Mouse (Mus musculus) embryonic facial prominence, embryonic 15.5 days (tissue): ENCODE results near the gene Heatr6. TPM values are rescaled to one million over a fixed set of nuclear protein-coding genes. Genes with fewer than 3 reads are reported as not detected.

ENCODE experiments used
- ATAC-seq: fragments of 200-750 bp; cut with Nextera tagmentation; 2 replicates; pipeline ENCODE4 v1.8.0; 2017; ENCODE audit warnings: low read depth, moderate TSS enrichment; ENCODE audit not compliant: insufficient number of reproducible peaks, low FRiP score, low TSS enrichment
- H3K27ac ChIP-seq: fragments of 300-500 bp; sonication (generic); replicated peaks from 2 replicates; pipeline ENCODE4 v1.5.1; 2015; ENCODE audit warnings: mild to moderate bottlenecking, inconsistent platforms
- H3K27me3 ChIP-seq: fragments of 300-500 bp; sonication (generic); 2 replicates; pipeline ENCODE4 v1.6.1; 2015; ENCODE audit warnings: inconsistent platforms
- H3K36me3 ChIP-seq: fragments of 300-500 bp; sonication (generic); 2 replicates; pipeline ENCODE4 v1.6.1; 2015; ENCODE audit warnings: mild to moderate bottlenecking, inconsistent platforms
- H3K4me1 ChIP-seq: fragments of 300-500 bp; sonication (generic); 2 replicates; pipeline ENCODE4 v1.6.1; 2015; ENCODE audit warnings: inconsistent platforms
- H3K4me2 ChIP-seq: fragments of 300-500 bp; sonication (generic); replicated peaks from 2 replicates; pipeline ENCODE4 v1.6.1; 2015; ENCODE audit warnings: mild to moderate bottlenecking, inconsistent platforms
- H3K4me3 ChIP-seq: fragments of 300-500 bp; sonication (generic); replicated peaks from 2 replicates; pipeline ENCODE4 v1.5.1; 2015; ENCODE audit warnings: mild to moderate bottlenecking, inconsistent platforms
- H3K9ac ChIP-seq: fragments of 300-500 bp; sonication (generic); 2 replicates; pipeline ENCODE4 v1.6.1; 2015; ENCODE audit warnings: inconsistent platforms
- H3K9me3 ChIP-seq: fragments of 300-500 bp; sonication (generic); replicated peaks from 2 replicates; pipeline ENCODE4 v1.6.1; 2016; ENCODE audit warnings: inconsistent platforms
- WGBS: fragments of 180-500 bp; shearing (Covaris S2); methylation state at CpG from one replicate; pipeline ENCODE4 v1.1.7; 2015; 5-methylcytosine and 5-hydroxymethylcytosine counted together
- polyA plus RNA-seq: library from polyadenylated mRNA; unstranded; fragments of >200 nt; fragmentation: Nextera tagmentation; extraction: Ambion mirVana; gene quantifications from 2 replicates; pipeline ENCODE4 v1.2.1, GENCODE M21; 2015

Heatr6 gene
- polyA plus RNA-seq, 1 experiment from 2014 or later: 27.3 TPM

DNA sequence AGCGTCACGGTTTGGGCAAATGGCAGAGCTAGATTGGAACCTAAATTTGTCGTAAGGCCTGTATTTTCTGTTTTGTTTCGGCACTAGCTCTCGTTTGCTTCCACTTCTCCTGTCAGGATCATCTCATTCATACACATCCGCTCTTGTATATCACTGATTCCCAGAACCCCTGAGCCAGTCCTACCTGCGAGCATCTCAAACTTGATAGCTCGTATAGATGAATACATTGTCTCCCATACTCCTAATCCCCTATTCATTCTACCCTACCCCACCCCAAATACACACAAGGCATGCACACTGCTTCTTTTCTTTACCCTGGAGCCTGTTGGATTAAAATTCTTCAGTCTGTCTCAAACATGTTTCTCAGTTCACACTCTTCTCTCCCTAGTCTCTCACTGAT, 731 bp downstream of the Heatr6 start:
- Histone ChIP-seq H3K4me1 (peaks cover 8% of the 10 kb centered on the region), H3K4me2 (peak overlapping the region; percentile 58), H3K27ac (peak overlapping the region; percentile 85), H3K4me3 (peak overlapping the region; percentile 74), H3K9me3 (no peaks in the 10 kb centered on the region), H3K36me3 (peaks cover 31% of the 10 kb centered on the region), H3K9ac (peak overlapping the region; percentile 47), H3K27me3 (peaks cover 6% of the 10 kb centered on the region)
- no peak for ATAC-seq
- WGBS: 6% methylated on average over 8 of the region's 8 CpGs

DNA sequence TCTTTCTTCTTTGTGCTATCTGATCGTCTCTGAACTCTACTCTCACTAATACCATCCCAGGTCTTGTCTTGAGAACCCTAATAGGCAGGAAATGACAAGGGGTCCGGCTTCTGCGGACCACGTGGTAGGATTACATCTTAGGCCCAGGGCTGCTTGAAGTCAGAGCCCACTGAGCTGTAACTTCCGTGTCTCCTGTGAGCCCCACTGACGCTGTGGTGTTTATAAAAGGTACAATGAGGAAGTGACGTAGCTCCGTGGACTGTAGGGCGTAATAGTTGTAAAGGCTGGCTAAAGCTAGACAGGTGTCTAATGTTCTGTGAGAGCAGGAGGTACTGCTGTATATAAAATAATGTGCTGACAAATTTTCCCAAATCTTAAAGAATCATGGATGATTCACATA, 13.8 kb downstream of the Heatr6 start:
- no peaks in the 10 kb centered on the region for H3K4me1 ChIP-seq
- no peak overlapping the region for H3K9ac ChIP-seq
- no peaks in the 10 kb centered on the region for H3K9me3 ChIP-seq
- H3K4me3 ChIP-seq: no peak overlapping the region
- WGBS: 79% methylated on average over 9 of the region's 9 CpGs
- H3K27me3 ChIP-seq: no peaks in the 10 kb centered on the region
- no peak overlapping the region for H3K4me2 ChIP-seq
- no peak for ATAC-seq
- no peak overlapping the region for H3K27ac ChIP-seq
- peaks cover 94% of the 10 kb centered on the region for H3K36me3 ChIP-seq

DNA sequence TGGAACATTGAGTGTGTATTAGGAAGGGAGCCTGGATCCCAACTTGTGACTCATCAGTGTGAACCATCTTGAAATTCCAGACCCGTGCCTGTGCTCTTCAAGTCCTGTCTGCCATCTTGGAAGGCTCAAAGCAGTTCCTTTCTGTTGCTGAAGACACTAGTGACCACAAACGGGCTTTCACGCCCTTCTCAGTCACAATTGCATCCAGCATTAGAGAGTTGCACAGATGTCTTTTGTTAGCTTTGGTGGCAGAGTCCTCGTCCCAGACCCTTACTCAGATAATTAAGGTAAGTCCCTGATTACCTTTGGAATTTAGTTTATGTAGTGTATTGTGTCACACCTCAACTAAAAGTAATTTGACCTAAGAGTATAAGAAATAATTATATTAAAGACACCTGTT, 15.5 kb downstream of the Heatr6 start:
- Histone ChIP-seq H3K27me3 (no peaks in the 10 kb centered on the region), H3K36me3 (peaks cover 94% of the 10 kb centered on the region), H3K4me2 (no peak overlapping the region), H3K9me3 (no peaks in the 10 kb centered on the region), H3K4me1 (no peaks in the 10 kb centered on the region), H3K9ac (no peak overlapping the region), H3K4me3 (no peak overlapping the region), H3K27ac (no peak overlapping the region)
- 78% methylated on average over 4 of the region's 4 CpGs for WGBS
- ATAC-seq: no peak

DNA sequence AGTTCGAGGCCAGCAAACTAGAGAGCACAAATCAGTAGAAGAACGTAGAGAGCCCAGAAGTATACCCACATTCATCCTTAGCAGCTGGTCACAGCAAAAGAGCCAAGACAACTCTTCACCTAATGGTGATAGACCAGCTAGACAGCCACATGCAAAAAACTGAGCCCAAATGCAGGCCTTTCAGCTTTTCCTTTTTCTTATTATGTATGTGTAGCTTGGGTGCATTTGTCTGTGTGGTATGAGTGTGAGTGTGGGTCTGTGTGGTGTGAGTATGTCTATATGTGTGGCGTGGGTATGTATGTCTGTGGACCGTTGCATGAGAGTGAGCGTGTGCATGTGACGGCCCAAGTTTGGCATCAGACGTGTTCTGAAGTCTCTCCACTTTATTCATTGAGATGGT, 17.5 kb downstream of the Heatr6 start:
- H3K27ac ChIP-seq: no peak overlapping the region
- 89% methylated on average over 7 of the region's 7 CpGs for WGBS
- H3K9ac ChIP-seq: no peak overlapping the region
- no peaks in the 10 kb centered on the region for H3K9me3 ChIP-seq
- ATAC-seq: no peak
- H3K4me2 ChIP-seq: no peak overlapping the region
- H3K4me1 ChIP-seq: no peaks in the 10 kb centered on the region
- no peak overlapping the region for H3K4me3 ChIP-seq
- peaks cover 92% of the 10 kb centered on the region for H3K36me3 ChIP-seq
- no peaks in the 10 kb centered on the region for H3K27me3 ChIP-seq

DNA sequence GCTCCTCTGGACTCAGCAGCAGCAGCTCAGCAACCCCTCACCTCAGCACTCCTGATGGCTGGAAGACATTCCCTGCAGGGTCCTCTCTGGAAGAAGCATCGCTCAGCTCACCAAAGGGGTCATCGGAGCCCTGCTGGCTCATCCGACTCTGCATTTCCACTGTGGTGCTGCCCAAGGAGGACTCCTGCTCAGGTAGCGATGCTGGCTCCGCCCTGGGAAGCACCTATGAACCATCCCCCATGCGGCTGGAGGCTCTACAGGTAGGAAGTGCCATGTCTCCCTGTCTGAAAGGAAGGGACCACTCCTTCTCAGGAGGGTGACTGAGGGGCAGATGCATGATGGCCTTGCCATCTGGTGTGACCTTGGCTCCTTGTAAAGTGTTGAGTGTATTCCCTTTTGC, 18.8 kb downstream of the Heatr6 start:
- ATAC-seq: no peak
- WGBS: 95% methylated on average over 6 of the region's 6 CpGs

DNA sequence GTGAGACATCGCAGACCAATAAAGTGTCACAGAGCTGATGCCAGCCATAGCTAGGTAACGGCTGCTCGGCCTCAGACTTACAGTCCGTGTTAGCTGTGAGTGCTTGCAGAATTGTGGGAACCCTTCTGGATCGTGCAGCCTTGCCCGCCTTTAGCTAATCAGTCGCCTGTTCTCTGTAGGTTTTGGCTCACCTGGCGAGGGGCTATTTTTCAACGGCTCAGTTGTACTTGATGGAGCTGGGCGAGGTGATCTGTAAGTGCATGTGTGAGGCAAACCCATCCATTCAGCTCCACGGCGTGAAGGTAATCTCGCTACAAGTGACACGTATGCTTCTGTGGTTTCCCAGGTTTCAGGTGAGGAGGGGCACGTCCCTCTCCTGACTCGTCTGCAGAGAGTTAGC, 20.2 kb downstream of the Heatr6 start:
- Histone ChIP-seq H3K9me3 (no peaks in the 10 kb centered on the region), H3K4me1 (no peaks in the 10 kb centered on the region), H3K27me3 (no peaks in the 10 kb centered on the region), H3K9ac (no peak overlapping the region), H3K36me3 (peaks cover 88% of the 10 kb centered on the region), H3K4me3 (no peak overlapping the region), H3K27ac (no peak overlapping the region), H3K4me2 (no peak overlapping the region)
- ATAC-seq: no peak
- WGBS: 94% methylated on average over 16 of the region's 16 CpGs

More for the DNA sequence above, 18.8 kb downstream of the Heatr6 start:
- H3K36me3 ChIP-seq: peaks cover 92% of the 10 kb centered on the region
- no peaks in the 10 kb centered on the region for H3K9me3 ChIP-seq
- no peak overlapping the region for H3K9ac ChIP-seq
- no peak overlapping the region for H3K4me2 ChIP-seq
- H3K4me3 ChIP-seq: no peak overlapping the region
- no peak overlapping the region for H3K27ac ChIP-seq
- no peaks in the 10 kb centered on the region for H3K4me1 ChIP-seq
- H3K27me3 ChIP-seq: no peaks in the 10 kb centered on the region

DNA sequence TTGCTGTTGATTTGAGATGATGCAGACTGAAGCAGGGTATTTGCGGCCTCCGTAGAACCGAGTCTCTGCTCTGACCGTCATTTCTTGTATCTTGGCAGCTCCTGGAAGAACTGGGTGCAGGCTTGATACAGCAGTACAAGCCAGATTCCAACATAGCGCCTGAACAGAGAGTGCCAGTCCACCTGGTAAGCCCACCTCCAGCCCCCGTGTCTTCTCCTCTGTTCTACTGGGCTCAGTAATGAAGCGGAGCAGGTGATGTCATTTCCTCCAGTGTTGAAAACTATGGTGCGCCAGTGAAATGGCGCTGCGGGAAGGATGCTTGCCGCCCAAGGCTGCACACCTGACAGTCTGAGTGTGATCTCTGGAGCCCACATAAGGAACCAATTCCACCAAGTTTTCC, 20.8 kb downstream of the Heatr6 start:
- H3K4me1 ChIP-seq: no peaks in the 10 kb centered on the region
- WGBS: 96% methylated on average over 11 of the region's 11 CpGs

DNA sequence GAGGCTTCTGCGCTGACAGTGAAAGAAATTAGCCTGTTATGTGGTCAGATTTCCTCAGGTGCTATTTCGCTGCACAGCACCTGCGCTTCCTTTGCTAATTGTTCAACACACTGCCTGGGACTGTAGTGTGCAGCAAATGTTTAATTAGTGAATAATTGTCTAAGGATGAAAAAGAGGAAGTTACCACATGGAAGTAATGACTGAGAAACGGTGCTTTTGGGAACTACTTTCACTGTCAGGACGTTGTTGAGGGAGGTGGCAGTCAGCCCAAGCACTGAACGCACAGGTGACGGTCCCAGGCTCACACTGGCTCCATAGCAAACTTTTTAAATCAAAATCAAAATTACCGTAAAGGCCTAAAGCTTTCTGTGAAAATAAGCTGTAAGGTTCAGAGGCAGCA, 23.3 kb downstream of the Heatr6 start:
- WGBS: 90% methylated on average over 8 of the region's 8 CpGs

More for the DNA sequence above, 20.8 kb downstream of the Heatr6 start:
- Histone ChIP-seq H3K27ac (no peak overlapping the region), H3K4me2 (no peak overlapping the region), H3K27me3 (no peaks in the 10 kb centered on the region), H3K36me3 (peaks cover 89% of the 10 kb centered on the region), H3K4me3 (no peak overlapping the region), H3K9me3 (no peaks in the 10 kb centered on the region), H3K9ac (no peak overlapping the region)
- no peak for ATAC-seq

DNA sequence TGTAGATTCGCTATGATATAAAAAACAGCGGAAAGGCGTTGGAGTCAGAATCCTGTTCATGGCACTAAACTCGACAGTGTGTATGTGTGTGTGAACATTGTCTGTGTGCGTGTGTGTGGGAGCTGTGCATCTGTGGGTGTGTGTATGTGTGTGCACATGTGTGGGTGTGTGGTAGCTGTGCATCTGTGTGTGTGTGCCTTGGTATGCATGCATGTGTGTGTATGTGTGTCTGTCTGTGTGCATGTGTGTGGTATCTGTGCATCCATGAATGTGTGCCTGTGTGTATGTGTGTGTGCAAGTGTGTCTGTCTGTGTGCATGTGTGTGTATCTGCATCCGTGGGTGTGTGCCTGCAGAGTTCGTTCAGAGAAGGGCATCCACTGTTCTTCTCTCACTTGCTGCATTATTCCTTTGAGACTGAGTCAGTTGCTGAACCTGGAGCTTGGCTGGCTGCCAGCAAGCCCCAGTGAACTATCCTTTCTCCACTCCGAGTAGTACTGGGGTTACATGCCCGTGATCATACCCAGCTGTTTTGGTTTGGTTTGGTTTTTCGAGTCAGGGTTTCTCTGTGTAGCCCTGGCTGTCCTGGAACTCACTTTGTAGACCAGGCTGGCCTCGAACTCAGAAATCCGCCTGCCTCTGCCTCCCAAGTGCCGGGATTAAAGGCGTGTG, 30.6 kb downstream of the Heatr6 start:
- no peaks in the 10 kb centered on the region for H3K27me3 ChIP-seq
- H3K27ac ChIP-seq: no peak overlapping the region
- WGBS: 77% methylated on average over 14 of the region's 14 CpGs
- peaks cover 35% of the 10 kb centered on the region for H3K36me3 ChIP-seq
- ATAC-seq: no peak
- no peaks in the 10 kb centered on the region for H3K4me1 ChIP-seq
- no peak overlapping the region for H3K4me3 ChIP-seq
- H3K9ac ChIP-seq: no peak overlapping the region
- H3K9me3 ChIP-seq: no peaks in the 10 kb centered on the region
- H3K4me2 ChIP-seq: no peak overlapping the region

More for the DNA sequence above, 23.3 kb downstream of the Heatr6 start:
- Histone ChIP-seq H3K27me3 (no peaks in the 10 kb centered on the region), H3K4me2 (no peak overlapping the region), H3K27ac (no peak overlapping the region), H3K4me1 (no peaks in the 10 kb centered on the region), H3K9me3 (no peaks in the 10 kb centered on the region), H3K36me3 (peaks cover 91% of the 10 kb centered on the region), H3K4me3 (no peak overlapping the region), H3K9ac (no peak overlapping the region)
- no peak for ATAC-seq

DNA sequence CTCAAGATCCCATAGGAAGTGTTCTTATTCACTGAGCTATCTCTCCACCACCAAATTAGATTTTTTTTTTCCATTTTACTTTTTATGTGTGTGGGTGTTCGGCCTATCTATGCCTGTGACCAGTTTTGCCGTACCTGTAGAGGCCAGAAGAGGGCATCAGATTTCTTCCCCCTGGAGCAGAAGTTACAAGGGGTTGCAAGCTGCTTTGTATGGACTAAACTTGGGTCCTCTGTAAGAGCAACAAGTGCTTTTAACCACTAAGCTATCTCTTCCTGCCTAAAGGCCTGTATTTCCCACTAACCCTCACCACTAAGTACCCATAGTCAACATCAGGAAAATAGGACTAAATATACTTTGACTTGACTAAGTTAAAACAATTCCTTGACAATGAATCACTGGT, 31.2 kb downstream of the Heatr6 start:
- Histone ChIP-seq H3K27ac (no peak overlapping the region), H3K9me3 (no peaks in the 10 kb centered on the region), H3K36me3 (peaks cover 29% of the 10 kb centered on the region), H3K4me2 (no peak overlapping the region), H3K9ac (no peak overlapping the region), H3K4me3 (no peak overlapping the region), H3K27me3 (no peaks in the 10 kb centered on the region), H3K4me1 (no peaks in the 10 kb centered on the region)
- 81% methylated on average over 2 of the region's 2 CpGs for WGBS
- no peak for ATAC-seq

DNA sequence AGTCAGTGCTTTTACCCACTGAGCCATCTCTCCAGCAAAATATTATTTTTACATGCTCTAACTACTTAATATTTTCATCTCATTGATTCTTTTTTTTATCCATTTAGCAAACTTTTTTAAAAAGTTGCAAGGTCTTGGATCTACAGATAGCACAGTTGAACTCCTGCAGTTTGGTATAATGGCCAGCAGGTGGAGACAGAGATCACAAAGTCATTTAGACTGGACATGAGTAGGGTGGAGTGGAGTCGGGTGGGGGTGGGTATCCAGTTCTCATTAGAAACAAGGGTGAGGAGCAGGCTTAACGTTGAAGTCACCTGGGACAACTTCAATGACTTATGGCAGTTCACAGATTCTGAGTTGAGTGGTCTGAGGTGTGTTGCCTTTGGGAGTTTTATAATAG, 31.9 kb downstream of the Heatr6 start:
- Histone ChIP-seq H3K9me3 (no peaks in the 10 kb centered on the region), H3K4me1 (no peaks in the 10 kb centered on the region), H3K4me3 (no peak overlapping the region), H3K36me3 (peaks cover 22% of the 10 kb centered on the region), H3K27ac (no peak overlapping the region), H3K9ac (no peak overlapping the region), H3K27me3 (no peaks in the 10 kb centered on the region), H3K4me2 (no peak overlapping the region)
- 5% methylated on average over 2 of the region's 2 CpGs for WGBS
- ATAC-seq: no peak

DNA sequence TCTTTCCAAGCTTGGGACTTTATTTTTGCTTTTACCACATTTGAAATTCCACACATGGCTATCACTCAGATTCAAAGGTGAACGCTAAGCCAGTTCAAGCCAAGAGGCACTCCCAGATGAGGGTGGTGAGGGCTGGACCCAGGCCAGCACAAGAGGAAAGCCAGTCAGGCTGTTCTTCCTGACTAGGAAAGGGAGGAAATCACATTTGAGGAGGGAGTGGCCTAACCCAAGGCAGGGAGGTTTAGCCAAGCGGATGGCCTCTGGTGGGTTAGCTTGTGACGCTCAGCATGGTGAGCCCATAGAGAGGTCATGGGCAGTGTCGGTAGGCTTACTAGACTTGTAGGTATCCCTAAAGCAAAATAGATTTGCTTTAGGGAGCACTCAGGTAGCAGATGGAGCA, 33.3 kb downstream of the Heatr6 start:
- no peak overlapping the region for H3K4me3 ChIP-seq
- WGBS: 63% methylated on average over 4 of the region's 4 CpGs
- no peaks in the 10 kb centered on the region for H3K4me1 ChIP-seq
- H3K4me2 ChIP-seq: no peak overlapping the region
- H3K27me3 ChIP-seq: no peaks in the 10 kb centered on the region
- H3K27ac ChIP-seq: no peak overlapping the region
- H3K36me3 ChIP-seq: peaks cover 9% of the 10 kb centered on the region; the same call in 1 of the 2 replicates
- no peak overlapping the region for H3K9ac ChIP-seq
- no peak for ATAC-seq
- H3K9me3 ChIP-seq: no peaks in the 10 kb centered on the region
